Mouse (Mus musculus) kidney, adult 9 months (tissue): Measurements from ENCODE around the gene Exosc5.

Source experiments
- DNase-seq: peaks from one replicate; pipeline ENCODE4 v3.0.0; 2022

The Exosc5 gene

DNA sequence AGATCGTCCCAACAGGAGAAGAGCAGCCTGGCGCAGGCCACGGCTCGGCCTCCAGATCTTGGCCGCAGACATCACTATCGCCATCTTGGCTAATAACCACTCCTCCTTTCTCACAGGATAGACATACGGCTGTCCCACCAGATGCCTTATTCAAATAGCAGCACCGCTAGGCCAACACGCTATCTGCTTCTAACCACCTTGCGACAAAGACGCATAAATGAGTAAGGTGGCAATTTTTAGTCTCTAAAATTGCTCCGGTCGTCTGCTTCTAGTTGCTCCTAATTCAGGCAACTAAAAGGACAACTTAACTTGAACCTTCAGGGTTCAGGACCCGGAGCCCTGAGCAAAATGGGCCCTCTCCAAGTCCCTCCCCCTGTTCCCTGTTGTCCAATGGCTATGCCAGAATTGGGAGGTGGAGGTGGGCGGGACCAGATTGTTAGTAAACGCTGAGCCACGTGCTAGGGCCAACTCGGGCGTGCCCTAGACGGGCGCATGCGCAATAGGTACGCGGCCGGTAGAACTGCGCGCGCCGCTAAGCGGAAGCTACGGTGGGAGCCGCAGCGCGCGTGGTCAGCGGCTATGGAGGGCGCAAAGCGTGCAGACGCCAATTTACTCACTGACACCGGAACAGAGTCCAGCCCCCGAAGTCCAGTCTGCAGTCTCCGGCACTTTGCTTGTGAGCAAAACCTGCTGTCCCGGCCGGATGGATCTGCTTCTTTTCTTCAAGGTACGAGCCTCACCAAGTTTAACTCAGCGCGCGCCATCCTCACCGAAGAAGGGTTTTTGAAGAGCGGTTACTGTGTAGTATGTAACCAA lies at the start of gene Exosc5, which contains the start of gene Bckdha:
TSS of gene Exosc5 (plus strand) at position 508 of the 816 bp plus-strand sequence.
TSS of gene Bckdha (minus strand) at position 325 of the 816 bp plus-strand sequence.
- peak; percentile 100 for DNase-seq

DNA sequence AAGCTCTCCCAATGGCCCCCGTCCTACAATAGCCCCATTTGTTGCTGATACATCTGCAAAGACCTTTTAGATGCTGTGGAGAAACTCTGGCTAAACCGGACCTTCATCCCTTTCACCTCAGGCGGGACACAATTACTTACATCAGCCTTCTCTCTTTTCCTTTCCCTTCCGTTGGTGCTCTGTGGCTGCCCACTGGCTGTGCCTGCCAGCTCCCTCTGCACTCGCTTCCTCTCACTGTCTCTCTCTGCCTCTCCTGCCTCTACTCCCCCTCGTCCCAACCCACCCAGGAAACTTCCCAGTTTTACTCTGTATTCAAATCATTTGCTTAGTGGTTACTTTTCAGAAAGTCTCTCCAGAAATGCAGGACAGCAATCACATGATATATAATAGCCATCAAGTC lies 48.9 kb upstream of the Exosc5 start:
- DNase-seq, result no peak

DNA sequence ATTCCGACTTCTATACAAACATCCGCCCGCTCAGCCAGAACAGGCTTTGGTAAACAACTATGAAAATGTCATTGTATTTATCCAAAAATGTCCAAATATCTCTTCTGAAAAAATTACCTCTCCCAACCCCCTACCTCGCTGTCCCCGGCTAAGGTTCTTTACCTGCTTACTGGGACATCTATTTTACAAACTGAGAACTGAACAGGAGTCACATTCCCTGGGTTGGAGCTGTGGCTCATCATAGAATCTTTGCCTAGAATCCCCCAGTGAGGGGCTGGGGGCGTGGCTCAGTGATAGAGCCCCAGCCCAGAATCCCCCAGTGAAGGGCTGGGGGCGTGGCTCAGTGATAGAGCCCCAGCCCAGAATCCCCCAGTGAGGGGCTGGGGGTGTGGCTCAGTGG lies 47.5 kb upstream of the Exosc5 start:
- DNase-seq, result no peak

DNA sequence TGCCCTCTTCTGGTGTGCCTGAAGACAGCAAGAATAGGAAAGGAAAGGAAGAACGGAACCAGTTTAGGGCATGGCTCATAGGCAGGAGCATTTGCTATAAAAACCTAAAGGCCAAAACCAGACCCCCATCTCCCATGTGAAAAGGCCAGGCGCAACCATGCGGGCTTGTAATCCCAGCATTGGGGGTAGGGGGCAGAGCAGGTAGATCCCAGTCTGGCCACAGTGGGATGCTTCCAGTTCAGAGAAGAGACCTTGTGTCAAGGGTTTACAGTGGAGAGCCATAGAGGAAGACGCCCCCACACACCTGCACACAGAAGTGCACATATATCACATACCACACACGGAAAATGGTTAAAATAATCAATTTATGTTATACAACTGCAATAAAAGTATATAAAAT lies 44.9 kb upstream of the Exosc5 start:
- DNase-seq, result no peak

DNA sequence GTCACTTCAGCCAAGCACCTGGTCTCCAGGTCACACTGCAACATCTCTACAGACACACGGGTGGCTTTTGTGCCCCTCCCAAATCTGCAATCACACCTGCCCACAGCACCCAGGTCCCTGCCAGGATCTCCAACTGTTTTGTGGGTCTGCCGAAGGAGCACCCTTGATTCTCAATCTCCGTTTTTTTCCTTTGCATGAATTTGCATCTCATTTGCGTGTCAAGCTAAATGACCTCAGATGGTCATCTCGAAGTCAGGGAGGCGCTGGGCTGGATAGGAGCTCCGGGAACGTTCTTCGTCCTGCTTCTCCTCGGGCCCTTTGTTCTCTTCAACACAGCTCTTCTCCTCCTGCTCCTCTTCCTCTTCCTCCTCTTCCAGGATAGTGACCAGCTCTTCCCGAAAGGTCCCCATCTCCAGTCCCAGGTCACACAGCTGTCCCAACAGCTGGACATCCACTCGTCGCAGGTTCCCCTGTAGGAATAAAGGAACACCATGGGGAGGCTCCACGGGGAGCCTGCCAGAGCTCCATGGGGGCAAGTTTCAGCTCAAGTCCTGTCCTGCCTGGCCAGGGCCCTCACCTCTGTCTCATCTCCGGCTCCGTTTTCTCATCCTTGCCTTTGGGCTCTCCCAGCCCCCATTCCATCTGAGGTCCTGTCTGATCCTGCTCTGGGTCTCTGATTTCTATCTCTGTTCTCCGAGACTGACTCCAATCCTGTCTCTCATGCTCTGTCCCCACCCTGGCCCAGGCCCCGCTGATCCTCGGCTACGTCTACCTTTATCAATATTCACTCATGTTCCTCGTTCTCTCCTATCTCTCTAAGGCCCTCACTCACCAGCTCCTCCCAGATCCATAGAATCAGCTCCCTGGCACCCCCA lies 43.9 kb upstream of the Exosc5 start:
- peak; percentile 74 for DNase-seq

DNA sequence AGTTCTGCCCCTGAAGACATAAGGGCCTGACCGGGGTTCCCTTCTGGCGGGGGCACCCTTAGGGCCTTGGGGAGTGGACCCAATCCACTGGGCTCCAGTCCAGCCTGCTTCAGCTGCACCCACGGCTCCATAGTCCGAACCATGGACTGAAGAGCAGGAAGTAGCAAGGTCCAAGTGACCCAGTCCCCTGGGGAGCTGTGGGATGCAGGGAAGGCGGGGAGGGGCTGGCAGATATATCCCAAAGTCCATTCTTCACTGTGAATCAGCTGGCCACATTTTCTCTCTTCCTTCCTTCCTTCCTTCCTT lies 43.3 kb upstream of the Exosc5 start, which contains the start of gene Erich4:
TSS of gene Erich4 (minus strand) at position 187 of the 306 bp plus-strand sequence.
- DNase-seq, result peak; percentile 94

DNA sequence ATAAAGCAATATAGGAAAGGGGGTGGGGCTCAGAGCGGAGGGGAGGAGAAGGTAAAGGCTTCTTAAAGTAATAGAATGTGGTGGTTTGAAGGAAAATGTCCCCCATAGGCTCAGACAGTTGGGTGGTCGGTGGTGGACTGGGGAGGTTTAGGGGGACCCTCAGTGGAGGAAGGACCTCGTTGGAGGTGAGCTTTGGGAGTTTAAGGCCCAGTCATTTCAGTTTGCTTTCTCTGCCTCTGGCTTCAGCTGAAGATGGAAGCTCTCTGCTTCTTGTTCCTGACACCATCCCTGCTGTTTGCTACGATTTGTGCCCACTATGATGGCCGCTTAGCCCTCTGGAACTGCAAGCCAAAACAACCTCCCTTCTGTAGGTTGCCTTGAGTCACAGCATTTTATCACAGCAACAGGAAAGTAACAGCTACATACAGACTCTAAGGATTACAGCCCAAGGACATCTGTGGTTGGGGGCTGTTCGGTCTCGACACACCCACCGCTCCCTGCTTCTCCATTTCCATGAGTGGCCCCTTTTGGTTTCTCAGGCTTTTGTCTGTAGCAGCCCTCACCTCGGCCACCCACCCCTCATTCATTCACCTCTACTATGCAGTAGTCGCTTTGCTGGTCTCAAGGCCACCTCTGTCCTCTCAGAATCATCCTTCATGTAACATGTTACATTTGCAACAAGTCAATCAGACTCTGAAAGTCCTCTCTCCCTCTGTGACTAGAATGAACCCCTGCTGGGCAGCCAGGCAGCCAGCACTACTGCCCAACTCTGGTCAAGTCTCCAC lies 41.4 kb upstream of the Exosc5 start:
- no peak for DNase-seq

DNA sequence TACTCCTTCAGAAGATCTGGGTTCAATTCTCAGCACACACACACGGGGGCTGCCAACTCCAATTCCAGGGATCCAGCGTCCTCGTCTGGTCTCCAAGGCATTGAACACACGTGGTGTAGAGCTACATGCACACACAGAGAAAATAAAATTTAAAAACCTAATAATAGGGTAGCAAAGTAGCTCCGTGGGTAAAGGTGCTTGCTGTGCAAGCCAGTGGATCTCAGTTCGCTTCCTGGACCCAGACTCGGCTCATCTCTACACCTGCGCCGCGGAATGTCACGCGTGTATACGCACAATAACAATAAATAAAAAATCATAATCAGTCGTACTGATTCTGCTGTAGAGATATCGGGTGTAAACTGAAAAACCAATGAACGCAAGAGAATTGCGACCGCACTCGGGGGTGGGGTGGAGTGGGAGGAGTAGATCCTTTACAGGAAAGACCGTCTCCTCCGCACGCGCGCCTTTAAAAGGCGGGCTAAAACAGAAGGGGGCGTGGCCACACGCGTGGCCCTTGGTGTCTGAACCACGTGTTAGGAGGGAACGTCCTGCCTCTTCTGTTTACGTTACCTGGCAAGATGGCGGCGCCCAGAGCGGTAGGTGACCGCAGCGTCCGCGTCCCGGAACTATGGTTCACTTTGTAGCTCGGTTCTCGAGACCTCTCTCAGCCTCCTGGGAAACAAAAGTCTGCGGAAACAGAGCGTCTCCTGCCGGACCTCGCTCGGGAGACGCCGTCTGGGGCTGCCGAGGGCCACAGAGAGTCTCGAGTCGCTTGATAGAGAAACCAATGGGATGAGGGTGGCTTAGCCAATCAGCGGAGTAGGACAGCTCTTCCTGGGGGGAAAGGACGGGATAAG lies 39.9 kb upstream of the Exosc5 start, which contains the start of gene Dmac2:
TSS of gene Dmac2 (plus strand) at position 550 of the 857 bp plus-strand sequence.
- peak; percentile 97 for DNase-seq

DNA sequence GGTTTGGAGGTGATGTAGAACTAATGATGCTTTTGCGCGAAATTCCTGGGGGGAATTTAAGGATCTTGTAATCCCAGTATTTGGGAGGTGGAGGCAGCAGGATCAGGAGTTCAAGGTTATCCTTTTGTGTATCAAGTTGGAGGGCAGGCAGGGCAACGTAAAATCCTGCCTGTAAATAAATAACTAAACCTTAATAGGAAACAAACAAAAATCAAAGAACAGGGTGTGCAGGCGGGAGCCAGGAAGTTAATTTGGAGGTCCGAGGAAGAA lies 39.3 kb upstream of the Exosc5 start:
- peak; percentile 51 for DNase-seq

DNA sequence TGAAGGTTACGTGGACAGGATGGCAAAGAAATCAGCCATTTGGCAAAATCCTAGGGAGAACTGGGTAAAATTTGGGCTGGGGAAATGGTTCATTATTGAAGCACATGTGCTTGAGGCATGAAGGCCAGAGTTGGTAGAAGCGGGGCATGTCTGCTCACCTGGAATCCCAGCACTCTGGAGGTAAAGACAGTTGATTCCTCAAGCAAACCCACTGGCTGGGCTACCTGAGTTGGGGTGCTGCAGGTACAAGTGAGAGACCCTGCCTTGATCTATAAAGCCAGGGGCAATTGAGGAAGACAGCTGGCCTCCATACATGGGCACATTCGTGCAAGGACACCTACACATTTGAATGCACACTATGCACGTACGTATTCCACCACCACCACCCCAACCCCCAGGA lies 38.9 kb upstream of the Exosc5 start:
- no peak for DNase-seq

DNA sequence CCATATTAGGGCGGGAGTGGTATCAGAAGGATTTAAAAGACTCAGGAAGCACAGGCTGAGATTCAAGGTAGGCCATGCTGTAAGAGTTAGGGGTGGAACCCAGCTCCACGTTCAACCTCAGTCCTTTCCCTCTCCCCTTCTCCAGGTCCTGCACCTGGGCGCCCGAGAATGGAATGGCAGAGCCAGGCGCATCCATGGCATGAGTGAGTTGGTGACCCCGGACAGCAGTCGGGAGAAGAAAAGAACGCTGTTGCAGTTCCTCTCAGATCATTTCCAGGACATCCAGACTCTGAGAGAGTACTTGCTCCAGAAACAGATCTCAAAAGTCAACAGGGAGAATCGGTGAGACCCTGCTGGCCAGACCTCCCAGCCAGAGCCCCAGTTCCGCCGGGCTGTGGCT lies 38.2 kb upstream of the Exosc5 start:
- no peak for DNase-seq

DNA sequence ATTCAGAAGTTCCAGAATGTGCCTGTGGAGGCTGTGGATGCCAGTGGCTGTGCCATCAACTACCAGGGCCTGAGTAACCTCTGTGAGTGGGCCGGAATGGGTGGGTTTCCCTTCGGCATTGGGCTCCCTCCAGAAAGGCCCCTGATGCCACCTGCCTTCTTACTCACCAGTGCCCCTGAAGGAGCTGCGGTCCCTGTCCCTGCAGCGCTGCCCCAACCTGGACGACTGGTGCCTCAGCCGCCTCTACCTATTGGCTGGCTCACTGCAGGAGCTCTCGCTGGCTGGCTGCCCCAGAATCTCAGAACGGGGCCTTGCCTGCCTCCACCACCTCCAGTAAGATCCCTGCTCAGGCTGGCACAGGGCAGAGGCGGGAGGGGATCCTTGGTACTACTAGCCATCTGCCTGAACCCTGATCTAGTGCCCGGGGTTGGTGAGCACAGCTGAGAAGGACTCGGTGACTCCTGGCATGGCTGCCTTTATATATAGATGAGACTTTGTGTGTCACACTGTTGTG lies 35.0 kb upstream of the Exosc5 start:
- no peak for DNase-seq

DNA sequence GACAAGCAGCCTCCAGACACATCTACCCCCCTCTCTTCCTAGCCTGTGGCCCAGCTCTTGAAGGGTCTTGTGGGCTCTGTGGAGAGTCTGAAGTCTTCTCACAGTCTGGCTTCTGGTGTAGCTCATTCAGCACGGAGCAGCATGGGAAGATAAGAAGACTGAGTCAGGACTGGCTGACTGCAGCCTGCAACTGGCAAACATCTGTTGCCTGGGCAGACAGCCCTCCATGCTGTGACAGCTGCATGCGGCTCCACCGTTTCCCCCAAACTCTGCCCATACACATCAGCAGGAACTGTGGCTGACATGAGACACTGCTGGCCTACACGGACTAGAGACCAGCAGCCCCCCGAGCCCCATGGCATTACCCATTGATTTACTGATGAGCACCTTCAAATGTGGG lies 34.1 kb upstream of the Exosc5 start:
- no peak for DNase-seq

DNA sequence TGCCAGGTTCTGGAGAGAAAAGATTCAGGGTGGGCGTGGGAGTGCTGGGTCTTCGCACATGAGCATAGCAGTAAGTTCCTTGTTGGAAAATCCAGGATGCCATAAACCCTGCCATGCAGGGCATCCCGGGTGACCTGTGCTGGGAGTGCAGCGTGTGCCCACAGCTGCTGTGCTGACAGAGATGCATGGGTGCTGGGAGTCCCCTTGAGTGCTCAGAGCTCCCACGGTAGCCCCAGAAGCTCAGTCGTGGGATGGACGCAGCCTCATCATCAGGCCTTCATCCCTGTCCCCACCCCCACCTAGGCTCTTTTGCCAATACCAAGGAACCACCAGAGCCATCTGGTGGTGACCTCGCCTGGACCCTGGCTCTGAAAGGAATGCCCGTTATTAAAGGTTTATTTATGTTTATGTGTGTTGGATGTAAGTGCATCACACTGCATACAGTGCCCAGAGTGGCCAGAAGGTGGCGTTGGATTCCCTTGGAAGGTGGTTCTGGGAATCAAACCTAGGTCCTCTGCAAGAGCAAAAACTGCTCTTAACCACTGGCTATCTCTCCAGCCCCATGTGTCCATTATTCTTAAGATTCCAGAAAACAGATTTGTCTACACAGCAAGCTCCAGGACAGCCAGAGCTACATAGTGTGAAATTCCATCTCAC lies 33.2 kb upstream of the Exosc5 start:
- DNase-seq, result peak; percentile 58

DNA sequence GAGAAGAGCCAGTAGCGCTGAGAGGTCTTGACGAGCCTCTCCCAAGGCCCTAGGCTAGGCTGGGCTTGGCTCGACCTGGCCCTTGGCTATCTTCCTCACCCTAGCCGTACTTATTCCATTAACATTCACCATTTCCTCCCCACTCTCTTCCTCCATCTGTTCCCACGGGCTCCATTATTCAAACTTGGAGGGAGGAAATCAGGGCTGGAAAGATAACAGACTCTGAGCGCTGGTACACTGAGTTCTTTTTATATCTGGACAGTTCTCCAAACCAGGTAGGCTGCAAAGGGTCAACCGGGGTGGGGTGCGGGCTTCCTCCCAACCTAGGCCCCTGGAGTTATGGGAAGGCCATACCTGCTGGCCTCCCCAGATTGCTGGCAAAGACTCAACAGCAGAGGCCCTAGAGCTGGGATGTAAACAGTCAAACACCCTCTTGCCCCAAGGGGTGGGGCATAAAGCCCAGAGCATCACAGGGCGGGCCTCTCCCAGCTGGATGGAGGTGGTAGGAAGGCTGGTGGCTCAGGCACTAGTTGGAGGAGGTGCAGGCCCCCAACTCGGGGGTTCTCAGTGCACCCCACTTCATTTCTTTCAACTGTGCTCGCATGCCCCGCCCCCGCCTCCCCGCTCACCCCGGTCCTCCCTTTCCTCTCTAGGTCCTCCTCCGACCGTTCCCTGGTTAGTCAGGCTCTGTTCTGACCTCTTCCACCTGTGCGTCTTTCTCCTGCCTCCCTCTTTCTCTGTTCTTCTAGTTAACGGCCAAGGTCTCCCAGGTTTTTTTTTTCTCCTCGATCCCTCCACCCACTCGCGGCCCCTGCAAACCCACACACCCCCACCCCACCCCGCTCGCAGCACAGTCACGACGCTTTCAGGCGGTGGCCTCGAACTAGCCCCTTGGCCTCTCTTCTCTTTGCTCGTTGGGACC lies 32.2 kb upstream of the Exosc5 start, which contains the start of gene B3gnt8:
TSS of gene B3gnt8 (plus strand) at position 146 of the 922 bp plus-strand sequence.
- DNase-seq, result no peak

DNA sequence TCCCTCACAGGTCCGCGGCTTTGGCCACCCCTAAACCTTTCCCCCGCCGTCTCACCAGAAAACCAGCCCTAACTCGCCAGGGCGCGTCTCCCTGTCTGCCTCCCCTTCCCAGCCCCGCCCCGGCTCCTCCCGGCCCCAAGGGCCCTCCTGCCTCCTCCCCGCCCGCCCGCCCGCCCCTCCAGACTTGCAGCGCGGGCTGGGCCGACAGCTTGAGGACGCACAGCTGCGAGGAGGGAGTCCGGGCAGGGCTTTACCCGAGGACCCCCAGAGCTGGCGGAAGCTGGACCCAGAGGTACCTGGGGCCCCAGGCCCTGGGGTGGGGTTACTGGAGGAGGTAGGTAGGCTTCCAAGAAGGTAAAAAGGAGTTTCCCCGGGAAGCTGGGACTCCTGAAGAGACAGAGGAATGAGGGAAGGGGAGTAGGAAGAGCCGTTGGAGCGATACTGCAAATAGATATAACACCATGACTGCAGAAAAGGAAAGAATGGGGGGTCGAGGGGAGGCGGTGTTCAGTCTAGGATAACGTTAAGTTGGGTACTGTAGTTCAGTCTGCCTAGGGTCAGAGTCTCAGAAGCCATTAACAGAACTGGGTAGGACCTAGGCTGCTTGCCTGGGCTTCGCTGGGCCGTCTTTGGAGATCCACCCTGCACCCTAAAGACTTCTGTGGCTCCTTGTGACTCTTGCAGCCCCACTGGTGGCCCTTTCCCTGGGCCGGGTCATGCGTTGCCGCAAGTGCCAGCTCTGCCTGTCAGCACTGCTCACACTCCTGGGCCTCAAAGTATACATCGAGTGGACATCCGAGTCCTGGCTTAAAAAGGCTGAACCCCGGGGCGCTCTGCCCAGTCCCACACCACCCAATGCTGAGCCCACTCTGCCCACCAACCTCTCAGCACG lies 31.3 kb upstream of the Exosc5 start:
- peak; percentile 56 for DNase-seq

DNA sequence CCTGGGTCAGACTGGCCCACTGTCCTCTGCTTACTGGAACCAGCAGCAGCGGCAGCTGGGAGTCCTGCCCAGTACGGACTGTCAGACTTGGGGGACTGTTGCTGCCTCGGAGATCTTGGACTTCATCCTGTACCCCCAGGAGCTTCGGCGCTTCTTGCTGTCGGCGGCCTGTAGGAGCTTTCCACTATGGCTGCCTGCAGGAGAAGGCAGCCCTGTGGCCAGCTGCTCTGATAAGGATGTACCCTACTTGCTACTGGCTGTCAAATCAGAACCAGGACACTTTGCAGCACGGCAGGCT lies 30.7 kb upstream of the Exosc5 start:
- DNase-seq, result no peak

DNA sequence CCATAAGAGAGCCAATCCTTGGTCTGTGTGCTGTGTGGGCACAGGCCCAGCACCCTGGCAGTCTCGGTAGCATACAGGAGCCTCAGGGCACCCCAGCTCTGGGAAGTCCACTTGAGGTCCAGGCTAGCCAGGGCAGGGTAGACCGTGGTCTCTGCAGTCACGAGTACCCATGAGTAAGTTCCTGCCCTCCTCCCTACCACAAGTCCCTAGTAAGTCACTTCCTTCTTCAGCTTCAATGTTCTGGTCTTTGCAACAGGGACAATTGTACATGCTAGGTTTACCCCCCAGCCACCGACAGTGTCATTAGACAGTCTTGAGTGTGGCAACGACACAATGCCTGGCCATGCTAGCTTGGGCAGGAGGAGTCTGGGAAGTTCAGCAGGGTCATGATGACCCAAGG lies 26.3 kb upstream of the Exosc5 start:
- DNase-seq, result no peak

DNA sequence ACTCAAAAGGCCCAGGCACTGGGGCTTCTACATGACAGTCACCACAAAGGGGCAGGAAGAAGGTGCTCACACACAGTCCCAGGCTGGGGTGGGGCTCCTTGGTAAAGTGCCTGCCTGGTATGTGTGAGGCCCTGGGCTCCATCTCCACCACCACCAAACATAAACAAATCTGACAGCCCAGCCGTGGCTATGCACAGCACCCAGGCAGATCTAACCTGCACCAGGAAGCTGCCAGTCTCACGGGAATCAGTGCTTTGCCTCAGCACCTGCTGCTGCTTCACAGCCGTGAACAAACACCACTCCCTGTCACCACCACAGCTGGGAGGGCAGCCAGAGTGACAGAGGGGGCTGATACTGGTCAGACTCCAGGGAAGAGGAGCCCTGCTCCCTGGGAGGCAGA lies 22.6 kb upstream of the Exosc5 start:
- no peak for DNase-seq

DNA sequence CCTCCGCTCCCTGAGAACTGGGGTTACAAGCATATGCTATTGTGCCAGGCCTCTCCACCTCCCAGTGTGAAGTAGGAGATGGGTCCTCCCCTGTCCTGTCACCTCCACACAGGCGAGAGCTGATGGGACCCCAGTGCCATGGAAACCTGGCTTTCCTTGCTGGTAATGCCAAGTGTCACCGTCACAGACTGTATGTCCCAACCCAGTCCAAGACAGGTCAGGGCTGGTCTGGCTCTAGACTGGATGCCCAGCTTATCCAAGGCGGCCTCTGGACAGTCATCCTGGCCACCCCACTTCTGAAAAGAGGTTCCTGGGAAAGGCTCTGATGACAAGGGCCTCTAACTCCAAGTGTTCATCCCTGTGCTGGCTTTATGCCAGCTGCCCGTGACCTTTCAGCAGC lies 21.9 kb upstream of the Exosc5 start:
- DNase-seq, result no peak
